Mouse (Mus musculus) liver, postnatal 0 days (tissue): Measurements from ENCODE around the gene Prss35. TPM values are rescaled to one million over a fixed set of nuclear protein-coding genes. Genes with fewer than 3 reads are reported as not detected.

ENCODE experiments used
- ATAC-seq: fragments of 200-750 bp; cut with Nextera tagmentation; 2 replicates; pipeline ENCODE4 v1.8.0; 2017; ENCODE audit warnings: mild to moderate bottlenecking, moderate library complexity
- DNase-seq: peaks from one replicate; pipeline ENCODE4 v3.0.0-alpha.2; 2016
- H3K27ac ChIP-seq: fragments of 300-500 bp; sonication (generic); 2 replicates; pipeline ENCODE4 v1.5.1; 2014; ENCODE audit warnings: antibody characterized with exemption, moderate library complexity, mild to moderate bottlenecking, low read depth
- H3K27me3 ChIP-seq: fragments of 300-500 bp; sonication (generic); 2 replicates; pipeline ENCODE4 v1.6.1; 2014; ENCODE audit warnings: low read length, control low read depth, mixed read lengths; ENCODE audit not compliant: insufficient read depth
- H3K36me3 ChIP-seq: fragments of 300-500 bp; sonication (generic); replicated peaks from 2 replicates; pipeline ENCODE4 v1.6.1; 2014; ENCODE audit warnings: mild to moderate bottlenecking, control low read depth, low read length, moderate library complexity, mixed read lengths; ENCODE audit not compliant: insufficient read depth
- H3K4me1 ChIP-seq: fragments of 300-500 bp; sonication (generic); 2 replicates; pipeline ENCODE4 v1.6.1; 2014; ENCODE audit warnings: antibody characterized with exemption, mild to moderate bottlenecking, control low read depth; ENCODE audit not compliant: insufficient read depth
- H3K4me2 ChIP-seq: fragments of 300-500 bp; sonication (generic); 2 replicates; pipeline ENCODE4 v1.6.1; 2014; ENCODE audit warnings: low read depth, mild to moderate bottlenecking, low read length, moderate library complexity, mixed read lengths
- H3K4me3 ChIP-seq: fragments of 300-500 bp; sonication (generic); 2 replicates; pipeline ENCODE4 v1.5.1; 2014; ENCODE audit warnings: low read depth, low read length
- H3K9ac ChIP-seq: fragments of 300-500 bp; sonication (generic); replicated peaks from 2 replicates; pipeline ENCODE4 v1.6.1; 2014; ENCODE audit warnings: mild to moderate bottlenecking, moderate library complexity
- H3K9me3 ChIP-seq: fragments of 300-500 bp; sonication (generic); 2 replicates; pipeline ENCODE4 v1.6.1; 2016; ENCODE audit warnings: mild to moderate bottlenecking, control low read depth, low read length, mixed read lengths
- CTCF ChIP-seq: sonication (generic); IDR thresholded peaks from 2 replicates; pipeline ENCODE4 v1.5.1; 2016; ENCODE audit warnings: antibody characterized with exemption, low read depth
- EP300 ChIP-seq: IDR thresholded peaks from 2 replicates; pipeline ENCODE4 v1.6.1; 2016; ENCODE audit warnings: antibody characterized with exemption, low read depth, mild to moderate bottlenecking
- WGBS: fragments of 180-500 bp; shearing (Covaris S2); extraction: QIAGEN DNeasy Blood & Tissue Kit; methylation state at CpG from one replicate; pipeline ENCODE4 v1.1.7; 2014; ENCODE audit not compliant: insufficient replicate concordance; 5-methylcytosine and 5-hydroxymethylcytosine counted together
- polyA plus RNA-seq: library from polyadenylated mRNA; unstranded; fragments of >200 nt; fragmentation: Nextera tagmentation; extraction: Ambion mirVana; gene quantifications from 2 replicates; pipeline ENCODE4 v1.2.1, GENCODE M21; 2015

Gene Prss35
- polyA plus RNA-seq: 0.54 and 0.67 TPM in 2 replicates

DNA sequence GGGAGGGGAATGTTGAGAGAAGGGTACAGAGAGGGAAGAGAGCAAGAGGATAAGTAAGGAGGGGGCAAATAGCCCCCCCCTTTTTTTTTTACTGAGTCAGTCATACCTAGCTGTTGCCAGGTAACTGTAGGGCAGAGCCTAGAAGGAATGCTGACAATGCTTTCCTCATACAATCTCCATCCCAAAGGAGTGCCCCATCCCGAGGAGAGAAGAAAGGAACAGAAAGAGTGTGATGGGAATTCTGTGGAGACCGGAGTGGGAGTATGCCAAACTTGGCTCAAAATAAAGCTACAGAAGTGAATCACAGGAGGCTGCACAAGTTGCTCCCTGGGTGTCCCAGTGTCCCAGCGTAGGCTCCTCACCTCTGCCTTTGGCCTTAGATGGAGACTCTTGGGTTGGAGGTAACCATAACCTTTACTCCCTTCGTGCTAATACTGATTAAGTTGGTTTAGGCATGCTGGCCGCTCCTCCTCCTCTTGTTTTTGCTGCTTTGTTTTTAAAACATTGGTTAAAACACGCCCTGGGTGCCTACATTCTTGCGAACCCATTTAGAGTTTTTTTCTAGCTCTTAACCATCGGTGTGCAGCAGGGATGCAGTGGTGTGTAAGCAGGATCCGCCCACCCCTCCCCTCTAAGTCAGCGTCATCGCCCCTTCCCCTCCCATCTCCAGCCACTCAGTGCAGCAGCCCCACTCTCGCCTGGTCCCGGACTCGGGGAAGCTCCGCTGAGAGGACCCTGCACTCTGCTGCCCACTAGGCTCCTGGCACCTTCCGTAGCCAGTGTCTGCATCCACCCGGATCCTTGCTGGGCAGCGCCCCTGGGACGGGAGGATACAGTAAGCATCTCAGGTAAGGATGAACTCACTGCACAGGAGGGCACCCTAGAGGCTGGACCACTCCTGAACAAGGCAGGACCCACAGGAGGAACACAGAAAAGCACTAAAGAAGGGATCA lies at the start of gene Prss35:
Gene Prss35 (plus strand): TSS at position 691 of the 953 bp plus-strand sequence.
- no peak for TF ChIP-seq EP300
- no peak for TF ChIP-seq CTCF
- Histone ChIP-seq H3K4me3 (no peak within 1 kb of the TSS), H3K9me3 (no peaks in the 10 kb centered on the region), H3K27ac (no peak within 1 kb of the TSS), H3K36me3 (no peaks in the 10 kb centered on the region), H3K4me1 (no peaks in the 10 kb centered on the region), H3K9ac (no peak within 1 kb of the TSS), H3K27me3 (no peaks in the 10 kb centered on the region), H3K4me2 (peak within 1 kb of the TSS; percentile 7; the same call in 1 of the 2 replicates)
- WGBS: 9% methylated on average over 19 of the region's 19 CpGs
- ATAC-seq: no peak
- DNase-seq: no peak

- H3K27ac ChIP-seq: no peak overlapping the region
- H3K9me3 ChIP-seq: no peaks in the 10 kb centered on the region
- DNase-seq (no peak), ATAC-seq (no peak)
- TF ChIP-seq CTCF (no peak), EP300 (no peak)
- H3K9ac ChIP-seq: no peak overlapping the region
- H3K4me1 ChIP-seq: no peaks in the 10 kb centered on the region
- H3K36me3 ChIP-seq: no peaks in the 10 kb centered on the region
- no peak overlapping the region for H3K4me2 ChIP-seq
- WGBS: 55% methylated on average over 6 of the region's 6 CpGs
- no peak overlapping the region for H3K4me3 ChIP-seq
- 0 out of 2 replicates have a peak, but pooled peaks cover 5% of the 10 kb centered on the region for H3K27me3 ChIP-seq
Measured at GRCm38 (mm10) chr9:86693935-86694334, 49.5 kb upstream of the Prss35 start.

DNA sequence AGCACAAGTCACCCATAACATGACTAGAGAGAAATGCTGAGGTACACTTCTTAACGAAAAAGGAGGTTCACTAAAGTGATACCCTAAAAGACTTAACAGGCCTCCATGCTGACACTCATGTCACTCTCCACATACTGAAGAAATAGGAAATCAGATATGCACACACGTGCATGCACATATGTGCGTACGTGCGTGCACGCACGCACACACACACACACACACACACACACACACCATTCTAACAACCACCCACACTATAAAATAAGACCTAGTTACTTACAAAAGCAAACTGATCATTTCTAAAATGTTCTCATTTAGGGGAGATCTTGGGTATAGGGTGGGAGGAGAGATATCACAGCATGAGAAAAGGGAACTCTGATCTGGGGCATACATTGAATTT lies 48.8 kb upstream of the Prss35 start:
- DNase-seq: no peak
- H3K4me3 ChIP-seq: 0 out of 2 replicates have a peak overlapping the region, but pooled peaks have one; percentile 62
- TF ChIP-seq EP300: no peak
- no peak for TF ChIP-seq CTCF
- H3K4me1 ChIP-seq: no peaks in the 10 kb centered on the region
- H3K36me3 ChIP-seq: no peaks in the 10 kb centered on the region
- H3K27ac ChIP-seq: no peak overlapping the region
- H3K9me3 ChIP-seq: no peaks in the 10 kb centered on the region
- peak overlapping the region; percentile 87; the same call in 1 of the 2 replicates for H3K4me2 ChIP-seq
- no peak for ATAC-seq
- H3K27me3 ChIP-seq: 0 out of 2 replicates have a peak, but pooled peaks cover 5% of the 10 kb centered on the region
- no peak overlapping the region for H3K9ac ChIP-seq
- WGBS: 80% methylated on average over 7 of the region's 7 CpGs

DNA sequence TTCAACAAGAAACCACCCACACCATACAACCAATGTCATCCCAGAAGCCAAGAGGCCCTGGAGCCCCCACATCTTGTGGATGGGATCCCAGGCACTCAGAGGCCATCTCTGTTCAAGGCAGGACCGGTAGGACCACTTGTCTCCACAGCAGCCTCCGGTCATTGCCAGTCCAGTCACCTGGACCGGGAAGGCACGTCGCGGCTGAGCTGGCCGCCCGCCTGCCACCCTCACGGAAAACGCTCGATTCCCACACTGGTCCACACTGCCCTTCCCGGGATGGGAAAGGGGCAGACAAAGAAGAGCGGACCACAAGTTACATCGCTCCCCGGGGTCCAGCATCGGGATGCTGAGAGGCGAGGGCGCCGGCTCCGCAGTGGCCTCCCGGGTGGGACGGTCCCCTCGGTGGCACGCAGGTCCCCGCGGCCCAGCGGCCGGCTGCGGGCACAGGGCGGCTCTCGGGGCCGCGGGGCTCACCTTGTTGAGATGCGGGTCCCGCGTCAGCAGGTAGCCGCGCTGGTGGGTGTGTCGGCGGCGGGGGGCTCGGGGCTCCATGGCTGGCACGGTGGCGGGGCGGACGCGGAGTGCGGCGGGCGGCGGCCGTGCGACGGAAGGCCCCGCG lies 48.1 kb upstream of the Prss35 start:
- peak overlapping the region; percentile 72 for H3K9ac ChIP-seq
- H3K4me3 ChIP-seq: peak overlapping the region; percentile 62
- ATAC-seq (peak; percentile 56), DNase-seq (peak; percentile 23)
- H3K36me3 ChIP-seq: no peaks in the 10 kb centered on the region
- H3K27ac ChIP-seq: no peak overlapping the region
- TF ChIP-seq EP300 (no peak), CTCF (no peak)
- no peaks in the 10 kb centered on the region for H3K4me1 ChIP-seq
- WGBS: 7% methylated on average over 46 of the region's 56 CpGs
- peak overlapping the region; percentile 87 for H3K4me2 ChIP-seq
- H3K27me3 ChIP-seq: 0 out of 2 replicates have a peak, but pooled peaks cover 5% of the 10 kb centered on the region
- H3K9me3 ChIP-seq: no peaks in the 10 kb centered on the region

GRCm38 (mm10) chr9:86695818-86696261 lies 47.6 kb upstream of the Prss35 start, which contains the start of gene Me1:
Me1 (minus strand) TSS chr9:86695953.
- peak; percentile 86 for ATAC-seq
- Histone ChIP-seq H3K4me3 (peak within 1 kb of the TSS; percentile 62), H3K9me3 (no peaks in the 10 kb centered on the region), H3K4me2 (peak within 1 kb of the TSS; percentile 87), H3K27me3 (0 out of 2 replicates have a peak, but pooled peaks cover 5% of the 10 kb centered on the region), H3K36me3 (no peaks in the 10 kb centered on the region), H3K9ac (peak within 1 kb of the TSS; percentile 72), H3K27ac (peak within 1 kb of the TSS; percentile 22; the same call in 1 of the 2 replicates), H3K4me1 (no peaks in the 10 kb centered on the region)
- peak; percentile 57 for DNase-seq
- TF ChIP-seq EP300 (no peak), CTCF (no peak)
- WGBS: 8% methylated on average over 35 of the region's 46 CpGs

DNA sequence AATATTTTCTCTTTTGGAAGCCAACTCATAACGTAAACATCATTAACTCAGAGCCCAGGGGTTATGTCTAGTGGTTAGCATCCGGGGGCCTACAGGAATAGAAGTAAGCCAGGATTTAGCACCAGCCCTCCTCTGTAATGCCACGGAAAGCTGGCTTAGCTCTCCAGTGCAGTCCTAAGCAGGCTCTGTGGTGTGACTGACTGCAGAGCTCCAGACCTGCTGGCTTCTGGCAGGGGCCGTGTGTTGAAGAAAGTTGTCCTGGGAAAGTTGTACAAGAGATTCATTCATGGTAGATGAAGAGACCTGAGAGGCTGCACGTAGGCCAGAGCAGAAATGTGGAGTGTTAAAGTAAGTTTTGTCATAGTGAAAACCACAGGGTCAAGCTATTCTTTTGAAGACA lies 42.2 kb upstream of the Prss35 start:
- no peak for TF ChIP-seq CTCF
- no peak for TF ChIP-seq EP300
- no peak overlapping the region for H3K4me3 ChIP-seq
- DNase-seq (no peak), ATAC-seq (no peak)
- no peaks in the 10 kb centered on the region for H3K4me1 ChIP-seq
- no peaks in the 10 kb centered on the region for H3K9me3 ChIP-seq
- WGBS: 49% methylated on average over 5 of the region's 5 CpGs
- no peaks in the 10 kb centered on the region for H3K36me3 ChIP-seq
- H3K9ac ChIP-seq: no peak overlapping the region
- peak overlapping the region; percentile 30; the same call in 1 of the 2 replicates for H3K27ac ChIP-seq
- no peak overlapping the region for H3K4me2 ChIP-seq
- H3K27me3 ChIP-seq: no peaks in the 10 kb centered on the region
